Mouse (Mus musculus) megakaryocyte, embryonic 14.5 days (primary cell): Measurements from ENCODE around the gene Mta2. TPM values are rescaled to one million over a fixed set of nuclear protein-coding genes. Genes with fewer than 3 reads are reported as not detected.
A peak's percentile ranks its signal among the peaks of the same experiment; 100 is the strongest.
"Not testable (repeated sequence)": the region's sequence is repeated elsewhere in the genome, so short reads cannot be mapped to it uniquely, and the experiment has no call there.

Experiments used
- H3K27me3 ChIP-seq: replicated peaks from 2 replicates; pipeline ENCODE3; 2012; ENCODE audit warnings: inconsistent platforms
- H3K36me3 ChIP-seq: replicated peaks from 2 replicates; pipeline ENCODE3; 2012; ENCODE audit warnings: low read length, inconsistent platforms, mixed read lengths
- H3K4me1 ChIP-seq: 2 replicates; pipeline ENCODE4 v1.6.1; 2012; ENCODE audit warnings: inconsistent platforms
- H3K4me3 ChIP-seq: replicated peaks from 2 replicates; pipeline ENCODE3; 2012; ENCODE audit warnings: moderate library complexity, mild to moderate bottlenecking, inconsistent platforms
- H3K9me3 ChIP-seq: 2 replicates; pipeline ENCODE4 v1.6.1; 2012; ENCODE audit warnings: inconsistent platforms
- FLI1 ChIP-seq: IDR thresholded peaks from 2 replicates; pipeline ENCODE4 v1.6.1; 2012; ENCODE audit warnings: low read length, inconsistent platforms, mixed read lengths
- GATA1 ChIP-seq: IDR thresholded peaks from 3 replicates; pipeline ENCODE4 v1.6.1; 2012; ENCODE audit warnings: mixed read lengths, low read length, inconsistent platforms, borderline replicate concordance
- polyA plus RNA-seq: library from polyadenylated mRNA; stranded (reverse); fragments of >175 nt; gene quantifications from 2 replicates; pipeline ENCODE4 v1.2.3, GENCODE M21; 2012; ENCODE audit warnings: low replicate concordance; ENCODE audit not compliant: insufficient read depth

Gene Mta2
- polyA plus RNA-seq: 5.1 and 27.3 TPM in 2 replicates

DNA sequence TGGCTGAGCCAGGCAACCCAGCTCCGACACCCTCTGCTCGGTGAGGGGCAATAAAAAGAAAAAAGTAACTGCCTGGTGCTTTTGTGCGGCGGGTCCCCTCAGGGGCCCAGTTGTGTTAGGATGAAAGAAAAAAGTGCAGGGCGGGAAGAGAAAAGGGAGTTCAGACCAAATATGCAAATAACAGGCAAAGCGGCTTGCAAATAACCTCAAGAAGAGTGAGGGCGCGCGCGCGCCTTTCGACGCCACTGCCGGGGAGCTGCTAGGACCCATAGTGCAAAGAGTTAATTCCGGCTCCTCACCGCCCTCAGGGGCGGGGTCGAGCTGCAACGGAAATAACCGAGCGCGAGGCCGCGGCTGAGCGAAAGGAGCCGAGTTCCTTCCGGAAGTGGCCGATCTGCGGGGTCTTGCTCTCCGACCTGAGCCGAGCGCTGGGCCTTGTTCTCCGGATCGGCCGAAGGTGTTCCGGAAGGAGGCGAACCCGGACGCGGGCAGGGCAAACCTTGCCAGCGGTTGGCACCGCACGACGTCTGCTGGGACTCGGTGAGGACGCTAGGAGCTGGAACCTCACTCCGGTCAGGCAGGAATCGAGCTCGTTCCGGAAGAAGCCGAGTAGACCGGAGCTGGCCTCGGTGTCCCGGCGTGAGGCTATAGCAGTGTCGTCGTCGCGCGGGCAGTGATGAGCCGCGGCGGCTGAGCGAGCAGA lies at the start of gene Mta2:
Gene Mta2, plus strand, starts transcription at position 361 of the 703 bp plus-strand sequence.
- Histone ChIP-seq H3K4me3 (peak within 1 kb of the TSS; percentile 99), H3K4me1 (peaks cover 64% of the 10 kb centered on the region), H3K36me3 (peaks cover 75% of the 10 kb centered on the region), H3K27me3 (no peaks in the 10 kb centered on the region), H3K9me3 (no peaks in the 10 kb centered on the region)
- TF ChIP-seq FLI1 (peak; percentile 63; the same call in 1 of the 2 replicates), GATA1 (no peak)

- no peaks in the 10 kb centered on the region for H3K9me3 ChIP-seq
- no peak for TF ChIP-seq GATA1
- peak within 1 kb of the TSS; percentile 96 for H3K4me3 ChIP-seq
- H3K4me1 ChIP-seq: peaks cover 65% of the 10 kb centered on the region
- no peaks in the 10 kb centered on the region for H3K27me3 ChIP-seq
- H3K36me3 ChIP-seq: peaks cover 43% of the 10 kb centered on the region
These were observed 48.6 kb upstream of the Mta2 start, which contains the start of gene Ints5 for GRCm38 (mm10) chr19:8892829-8893766. Ints5 (plus strand) TSS chr19:8893005.

GRCm38 (mm10) chr19:8895397-8895960 lies 46.2 kb upstream of the Mta2 start:
- H3K27me3 ChIP-seq: no peaks in the 10 kb centered on the region

DNA sequence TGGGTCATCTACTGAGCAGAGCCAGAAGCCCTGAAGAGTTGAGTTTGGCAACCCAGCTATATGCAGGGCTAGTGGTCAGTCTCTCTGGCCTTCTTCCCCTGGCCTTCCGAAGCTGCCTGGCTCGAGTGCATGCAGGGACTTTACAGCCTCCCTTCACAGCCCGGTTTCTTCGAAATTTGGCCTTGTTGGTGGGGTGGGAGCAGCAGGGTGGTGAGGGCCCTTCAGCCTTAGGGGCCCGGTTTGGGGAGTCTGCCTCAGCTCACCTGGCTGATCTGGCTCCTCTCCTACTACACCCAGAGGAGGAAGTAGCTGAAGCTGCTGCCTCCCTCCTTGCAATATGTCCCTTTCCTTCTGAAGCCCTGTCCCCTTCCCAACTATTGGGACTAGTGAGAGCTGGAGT lies 45.4 kb upstream of the Mta2 start:
- not testable (repeated sequence) for H3K4me3 ChIP-seq, H3K27me3 ChIP-seq, H3K9me3 ChIP-seq
- Histone ChIP-seq H3K4me1 (peaks cover 79% of the 10 kb centered on the region), H3K36me3 (peaks cover 42% of the 10 kb centered on the region)

More at GRCm38 (mm10) chr19:8895397-8895960, 46.2 kb upstream of the Mta2 start:
- TF ChIP-seq GATA1: no peak
- TF ChIP-seq FLI1: no peak
- Histone ChIP-seq H3K36me3 (peaks cover 42% of the 10 kb centered on the region), H3K4me1 (peaks cover 74% of the 10 kb centered on the region), H3K4me3 (no peak overlapping the region), H3K9me3 (no peaks in the 10 kb centered on the region)

GRCm38 (mm10) chr19:8897211-8897864 lies 44.3 kb upstream of the Mta2 start:
- not testable (repeated sequence) for H3K9me3 ChIP-seq, H3K27me3 ChIP-seq
- Histone ChIP-seq H3K4me3 (peak overlapping the region; percentile 100), H3K4me1 (peaks cover 81% of the 10 kb centered on the region), H3K36me3 (peaks cover 47% of the 10 kb centered on the region)

DNA sequence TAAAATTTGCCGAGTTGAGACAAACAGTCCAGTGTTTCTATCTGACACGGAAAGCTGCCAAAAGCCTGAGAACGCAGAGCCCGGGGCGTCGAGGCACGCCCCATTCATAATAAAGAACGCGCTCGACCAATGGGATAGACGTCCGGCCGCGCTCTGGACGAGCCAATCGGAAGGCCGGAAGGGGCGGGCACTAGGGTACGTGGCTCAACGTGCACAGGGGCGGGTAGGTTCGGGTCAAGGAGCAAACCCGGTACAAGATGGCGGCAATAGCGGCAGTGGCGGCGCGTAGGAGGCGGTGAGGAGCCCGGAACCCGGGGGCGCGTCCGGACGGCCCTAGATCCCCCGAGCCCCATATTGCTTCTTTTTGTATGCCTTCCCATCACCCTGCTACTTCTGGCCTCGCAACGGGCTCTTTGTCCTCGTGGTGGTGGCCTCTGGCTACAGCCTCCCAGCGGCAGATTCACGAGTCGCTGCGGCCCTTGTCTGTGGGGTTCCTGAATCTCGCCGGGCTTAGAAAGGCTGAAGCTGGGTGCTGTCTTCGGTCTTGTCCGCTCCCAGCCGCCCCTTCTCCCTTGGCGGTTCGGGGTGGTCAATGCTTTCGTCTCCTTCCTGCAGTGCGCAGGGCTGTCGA lies 43.7 kb upstream of the Mta2 start, which contains the start of gene Ganab:
Gene Ganab, plus strand, starts transcription at position 207 of the 631 bp plus-strand sequence.
- H3K36me3 ChIP-seq: peaks cover 54% of the 10 kb centered on the region
- H3K4me1 ChIP-seq: peaks cover 77% of the 10 kb centered on the region
- no peaks in the 10 kb centered on the region for H3K27me3 ChIP-seq
- TF ChIP-seq FLI1: no peak
- no peak for TF ChIP-seq GATA1
- H3K9me3 ChIP-seq: no peaks in the 10 kb centered on the region
- peak within 1 kb of the TSS; percentile 100 for H3K4me3 ChIP-seq

DNA sequence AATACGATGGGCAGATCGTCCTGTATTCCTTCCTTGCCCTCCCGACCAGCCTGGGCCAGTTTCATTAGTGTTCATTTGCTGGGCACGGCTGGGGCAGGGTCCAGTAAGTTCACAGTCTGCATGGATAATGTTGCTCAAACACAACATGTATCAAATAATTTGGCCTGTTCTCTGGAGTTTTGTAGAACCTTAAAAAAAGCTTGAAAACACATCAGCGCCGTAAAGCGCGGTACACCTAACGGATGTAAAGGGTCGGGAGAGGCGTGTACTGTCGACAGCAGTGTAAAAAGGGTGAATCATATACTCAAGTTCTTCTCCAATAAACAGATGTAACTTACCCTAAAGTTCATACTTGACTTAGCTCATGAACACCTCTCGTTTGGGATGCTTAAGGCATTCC lies 43.1 kb upstream of the Mta2 start:
- TF ChIP-seq FLI1 (no peak), GATA1 (no peak)
- Histone ChIP-seq H3K27me3 (no peaks in the 10 kb centered on the region), H3K4me3 (peak overlapping the region; percentile 100), H3K4me1 (peaks cover 75% of the 10 kb centered on the region), H3K36me3 (peaks cover 60% of the 10 kb centered on the region), H3K9me3 (no peaks in the 10 kb centered on the region)

GRCm38 (mm10) chr19:8899079-8899478 lies 42.6 kb upstream of the Mta2 start:
- H3K4me1 ChIP-seq: peaks cover 70% of the 10 kb centered on the region
- peak overlapping the region; percentile 100 for H3K4me3 ChIP-seq

GRCm38 (mm10) chr19:8903412-8903811 lies 38.3 kb upstream of the Mta2 start:
- Histone ChIP-seq H3K4me3 (no peak overlapping the region), H3K4me1 (peaks cover 37% of the 10 kb centered on the region)

More at GRCm38 (mm10) chr19:8899079-8899478, 42.6 kb upstream of the Mta2 start:
- Histone ChIP-seq H3K36me3 (peaks cover 64% of the 10 kb centered on the region), H3K9me3 (no peaks in the 10 kb centered on the region), H3K27me3 (no peaks in the 10 kb centered on the region)
- TF ChIP-seq FLI1 (no peak), GATA1 (no peak)

More at GRCm38 (mm10) chr19:8903412-8903811, 38.3 kb upstream of the Mta2 start:
- Histone ChIP-seq H3K9me3 (no peaks in the 10 kb centered on the region), H3K27me3 (no peaks in the 10 kb centered on the region), H3K36me3 (peaks cover 79% of the 10 kb centered on the region)
- TF ChIP-seq FLI1: no peak
- TF ChIP-seq GATA1: no peak
